In genomic region chr5:147187552-147188170, GRCm38 (mm10) we compare ENCODE assay signal across 8 mouse cellular contexts. TPM values are rescaled to one million over a fixed set of nuclear protein-coding genes. Genes with fewer than 3 reads are reported as not detected.
DNase-seq lines count a peak whose midpoint lies in the region; ATAC-seq and TF ChIP-seq lines count a peak whose summit lies in the region.

No protein-coding gene starts in this region.

- no peak overlapping the region for H3K27ac ChIP-seq in liver, embryonic 12.5 days
- H3K27ac ChIP-seq in stomach, postnatal 0 days (replicated peaks), result no peak overlapping the region

- peak overlapping the region; percentile 23 for H3K4me3 ChIP-seq in liver, embryonic 12.5 days
- peak overlapping the region; percentile 33 for H3K4me3 ChIP-seq in stomach, postnatal 0 days (ENCODE audit: low read depth, low read length)

- 7% methylated on average over 25 of the region's 25 CpGs for WGBS in liver, embryonic 12.5 days (ENCODE audit: insufficient replicate concordance)
- 4% methylated on average over 25 of the region's 25 CpGs for WGBS in stomach, postnatal 0 days

- peaks cover 13% of the 10 kb centered on the region; the same call in 1 of the 2 replicates for H3K4me1 ChIP-seq in liver, embryonic 12.5 days
- H3K4me1 ChIP-seq in stomach, postnatal 0 days (replicated peaks; ENCODE audit: control insufficient read depth, insufficient read depth), result peaks cover 2% of the 10 kb centered on the region; the same call in 1 of the 2 replicates

- TF ChIP-seq EP300 in stomach, postnatal 0 days (optimal IDR thresholded peaks at IDR 0.05), result no peak

- TF ChIP-seq CTCF in stomach, postnatal 0 days (IDR thresholded peaks at IDR 0.05; ENCODE audit: low read depth), result no peak

- 0 out of 2 replicates have a peak, but pooled peaks cover 4% of the 10 kb centered on the region for H3K9me3 ChIP-seq in liver, embryonic 12.5 days (replicated peaks)
- no peaks in the 10 kb centered on the region for H3K9me3 ChIP-seq in stomach, postnatal 0 days (ENCODE audit: control insufficient read depth, low read length)

- peak overlapping the region; percentile 39 for H3K4me2 ChIP-seq in liver, embryonic 12.5 days
- peak overlapping the region; percentile 45 for H3K4me2 ChIP-seq in stomach, postnatal 0 days (replicated peaks; ENCODE audit: low read depth)

- no peaks in the 10 kb centered on the region for H3K36me3 ChIP-seq in liver, embryonic 12.5 days
- no peaks in the 10 kb centered on the region for H3K36me3 ChIP-seq in stomach, postnatal 0 days (ENCODE audit: control insufficient read depth, insufficient read depth, low read length)

- no peak overlapping the region for H3K9ac ChIP-seq in liver, embryonic 12.5 days
- H3K9ac ChIP-seq in stomach, postnatal 0 days (ENCODE audit: low read length), result no peak overlapping the region

- peaks cover 99% of the 10 kb centered on the region for H3K27me3 ChIP-seq in liver, embryonic 12.5 days (replicated peaks)
- peaks cover 58% of the 10 kb centered on the region for H3K27me3 ChIP-seq in stomach, postnatal 0 days (ENCODE audit: control insufficient read depth, insufficient read depth, low read length)

- DNase-seq in CD4-positive, CD25-positive, alpha-beta regulatory T cell, adult 2 months (ENCODE audit: low read depth, low spot score), result peak; percentile 12
- DNase-seq in right cerebral cortex, adult 2 months (ENCODE audit: low spot score in 2 of 2), result peak; percentile 2 to 6
- DNase-seq in right cerebral cortex, adult 18-20 months, result no peak
- DNase-seq in stomach, postnatal 0 days (ENCODE audit: low spot score), result no peak
- DNase-seq in c-Kit-positive CD71-positive TER-119-positive erythroid progenitor cells, embryonic 14.5 days (ENCODE audit: low spot score), result no peak
- no peak for DNase-seq in right cerebral cortex, postnatal 10 days (ENCODE audit: low spot score in 2 of 2)

- ATAC-seq in CD4-positive, CD25-positive, alpha-beta regulatory T cell, adult 4 months, result no peak
- no peak for ATAC-seq in liver, embryonic 12.5 days
- no peak for ATAC-seq in stomach, postnatal 0 days (ENCODE audit: low FRiP score, low TSS enrichment)

RNA-seq across cellular contexts. Expression of gene Gsx1, which starts 0.8 kb away (rescaled TPM):
- not detected for polyA plus RNA-seq in CD4-positive, CD25-positive, alpha-beta regulatory T cell, adult 4 months (2017; shearing (Covaris generic))
- not detected in 2 replicates for polyA plus RNA-seq in liver, embryonic 12.5 days (2016; fragmentation: Nextera tagmentation; extraction: Ambion mirVana)
- not detected in 2 replicates for polyA plus RNA-seq in stomach, postnatal 0 days (2015; fragmentation: Nextera tagmentation; extraction: Ambion mirVana)

Comparison
In these comparisons a context has a peak if more than half of its experiments do, and no peak if none do; other contexts are left out.
1. DNase-seq: peak in CD4-positive, CD25-positive, alpha-beta regulatory T cell, adult 2 months (single experiment) and right cerebral cortex, adult 2 months (2 of 2); none in right cerebral cortex, adult 18-20 months (single experiment), stomach, postnatal 0 days (single experiment), c-Kit-positive CD71-positive TER-119-positive erythroid progenitor cells, embryonic 14.5 days (single experiment) and right cerebral cortex, postnatal 10 days (0 of 2).